Mouse (Mus musculus): Measurements from ENCODE around the gene Sdhb.

GRCm38 (mm10) chr4:140963941-140964597, 3.1 kb downstream of the Sdhb start:
- TF ChIP-seq CTCF (IDR thresholded peaks at IDR 0.05; ENCODE audit: control insufficient read depth, insufficient read depth, low read length) (no peak), POLR2A (IDR thresholded peaks at IDR 0.05; ENCODE audit: borderline replicate concordance, control insufficient read depth, low read depth, low read length) (no peak)
